24 mouse cellular contexts compared by ENCODE assay signal in genomic region chr5:75604238-75604637, GRCm38 (mm10). TPM values are rescaled to one million over a fixed set of nuclear protein-coding genes. Genes with fewer than 3 reads are reported as not detected.
DNase-seq lines count a peak whose midpoint lies in the region; ATAC-seq and TF ChIP-seq lines count a peak whose summit lies in the region.
"Had no signal": no experiment of that assay in that cellular context is flagged by ENCODE, and none has a peak within 500 bp of the region (broad histone marks: within the 10 kb centered on the region; RNA-seq: fewer than 3 reads in every experiment).

No protein-coding gene starts in this region.

- TF ChIP-seq CTCF in lung, postnatal 0 days (IDR thresholded peaks at IDR 0.05) = no peak
- TF ChIP-seq CTCF in CH12.LX (conservative IDR thresholded peaks at IDR 0.05 in 1 of 2, IDR thresholded peaks at IDR 0.05 in 1 of 2; ENCODE audit: low read depth in 2 of 2, low read length in 2 of 2) = no peak

- no peaks in the 10 kb centered on the region for H3K4me1 ChIP-seq in lung, postnatal 0 days (ENCODE audit: insufficient read depth, low read depth, low read length)
- H3K4me1 ChIP-seq in CH12.LX (ENCODE audit: control insufficient read depth in 1 of 2, insufficient read depth in 2 of 2) = peaks cover 0 to 13% of the 10 kb centered on the region in 2 experiments; a peak in 1 of 4 replicates

- no peaks in the 10 kb centered on the region; the same call in 1 of the 2 replicates for H3K79me2 ChIP-seq in CH12.LX (replicated peaks; ENCODE audit: control insufficient read depth, extremely low read depth, insufficient read depth, poor library complexity, severe bottlenecking)

- no peak for ATAC-seq in lung, postnatal 0 days
- ATAC-seq in common myeloid progenitor, adult 5-6 weeks (replicated peaks; ENCODE audit: low read depth, poor library complexity, severe bottlenecking) = peak; percentile 22; the same call in 1 of the 2 replicates
- ATAC-seq in megakaryocyte progenitor cell, adult 5-6 weeks (replicated peaks; ENCODE audit: poor library complexity) = peak; percentile 15; the same call in 1 of the 2 replicates
- ATAC-seq: activated CD4-positive, CD25-positive, alpha-beta regulatory T cell, adult 4 months; CD4-positive, CD25-positive, alpha-beta regulatory T cell, adult 4 months; forebrain, embryonic 14.5 days; hindbrain, embryonic 16.5 days; inflammation-experienced regulatory T-cells, adult 6 months had no signal

- H3K4me3 ChIP-seq in lung, postnatal 0 days (ENCODE audit: low read depth, low read length) = no peak overlapping the region
- no peak overlapping the region for H3K4me3 ChIP-seq in CH12.LX (replicated peaks in 1 of 3; ENCODE audit: low read depth in 2 of 3, low read length in 2 of 3, poor library complexity in 1 of 3)
- H3K4me3 ChIP-seq: hindbrain, embryonic 13.5 days had no signal

- no peaks in the 10 kb centered on the region for H3K27me3 ChIP-seq in lung, postnatal 0 days (replicated peaks; ENCODE audit: insufficient read depth, low read length)
- no peaks in the 10 kb centered on the region for H3K27me3 ChIP-seq in CH12.LX (replicated peaks)
- H3K27me3 ChIP-seq: hindbrain, embryonic 13.5 days had no signal

- H3K4me2 ChIP-seq in lung, postnatal 0 days (replicated peaks; ENCODE audit: low read depth, low read length) = no peak overlapping the region
- no peak overlapping the region for H3K4me2 ChIP-seq in CH12.LX (ENCODE audit: insufficient read depth, low read depth, poor library complexity, severe bottlenecking)
- H3K4me2 ChIP-seq: heart, embryonic 11.5 days; hindbrain, embryonic 13.5 days had no signal

- TF ChIP-seq RAD21 in CH12.LX (IDR thresholded peaks at IDR 0.05; ENCODE audit: low read depth, low read length) = no peak

- no peaks in the 10 kb centered on the region for H3K36me3 ChIP-seq in lung, postnatal 0 days (ENCODE audit: insufficient read depth, low read length)
- no peaks in the 10 kb centered on the region for H3K36me3 ChIP-seq in CH12.LX (replicated peaks in 1 of 2; ENCODE audit: control insufficient read depth in 1 of 2, insufficient read depth in 1 of 2, low read length in 1 of 2)

- no peaks in the 10 kb centered on the region for H3K9me3 ChIP-seq in lung, postnatal 0 days (ENCODE audit: low read length)
- H3K9me3 ChIP-seq in CH12.LX (replicated peaks; ENCODE audit: low read length) = peaks cover 14% of the 10 kb centered on the region
- H3K9me3 ChIP-seq: hindbrain, embryonic 13.5 days had no signal

- H3K27ac ChIP-seq in lung, postnatal 0 days (ENCODE audit: low read length) = no peak overlapping the region
- H3K27ac ChIP-seq in CH12.LX (ENCODE audit: insufficient read depth, low read depth) = no peak overlapping the region
- H3K27ac ChIP-seq: hindbrain, embryonic 13.5 days had no signal

- H3K9ac ChIP-seq in lung, postnatal 0 days (replicated peaks; ENCODE audit: low read depth) = no peak overlapping the region
- H3K9ac ChIP-seq in CH12.LX (ENCODE audit: insufficient read depth, low read depth) = no peak overlapping the region
- H3K9ac ChIP-seq: hindbrain, embryonic 13.5 days had no signal

- 69% methylated on average over 9 of the region's 9 CpGs for WGBS in lung, postnatal 0 days

- dilution Hi-C loops in CH12.LX (cut with MboI; ENCODE audit: extremely low pct_ligation_motif_present, extremely low pct_unique_long_range_greater_than_20kb, low sequenced_read_pairs) = no loop called here

- TF ChIP-seq EP300 in lung, postnatal 0 days (IDR thresholded peaks at IDR 0.05) = no peak
- TF ChIP-seq EP300 in CH12.LX (IDR thresholded peaks at IDR 0.05; ENCODE audit: low read length) = peak; percentile 35; the same call in 1 of the 2 replicates

- DNase-seq in lung, postnatal 36 days = peak; percentile 17
- no peak for DNase-seq in lung, postnatal 0 days (ENCODE audit: low spot score)
- DNase-seq in CH12.LX (ENCODE audit: extremely low read depth) = peak; percentile 49
- DNase-seq in right cerebral cortex, postnatal 10 days (ENCODE audit: low spot score in 2 of 2) = no peak
- no peak for DNase-seq in frontal cortex, postnatal 36 days (ENCODE audit: low spot score in 2 of 2)
- DNase-seq: adrenal gland, adult 8-10 months; adrenal gland, postnatal 25 days; cerebellum, adult 11-12 months; cerebellum, adult 8-10 months; cerebellum, postnatal 10 days; cerebellum, postnatal 36 days; gastrocnemius, postnatal 10 days; gastrocnemius, postnatal 36 days; heart, adult 11 months had no signal

- TF ChIP-seq POLR2A in CH12.LX (IDR thresholded peaks at IDR 0.05; ENCODE audit: low read depth, low read length) = no peak

- in situ Hi-C loops in CH12.LX (cut with MboI; ENCODE audit: low pct_ligation_motif_present, low pct_unique_long_range_greater_than_20kb, low sequenced_read_pairs) = no loop called here

TF ChIP-seq in CH12.LX, 34 proteins besides CTCF, POLR2A, EP300 and RAD21:
- TF ChIP-seq MXI1 (IDR thresholded peaks at IDR 0.05; ENCODE audit: low read depth, low read length) = no peak

RNA-seq across cellular contexts. Expression of gene Kit, which starts 29.5 kb away (rescaled TPM):
- 30.0 and 36.9 TPM in 2 replicates for polyA plus RNA-seq in lung, postnatal 0 days (2015; fragmentation: Nextera tagmentation; extraction: Ambion mirVana)
- total RNA-seq in CH12.LX (2012; rRNA removed) (0.13 TPM in 1 of 2 replicates, not detected in the other), CH12.LX (2014; rRNA removed) (not detected in 2 replicates)
- 0.37 and 0.64 TPM in 2 replicates for polyA plus RNA-seq in CH12.LX (2012; ENCODE audit: insufficient read length, low read depth)
- 183 and 195 TPM in 2 replicates for total RNA-seq in common myeloid progenitor, adult 5-6 weeks (2017)
- 170 and 204 TPM in 2 replicates for total RNA-seq in megakaryocyte progenitor cell, adult 5-6 weeks (2015)
- 88.1 and 106 TPM in 2 replicates for total RNA-seq in megakaryocyte progenitor cell, adult 5-6 weeks (2017)
- polyA plus RNA-seq: C2C12 had no signal

Comparison
In these comparisons a context has a peak if more than half of its experiments do, and no peak if none do; other contexts are left out.
1. DNase-seq: peak in lung, postnatal 36 days (single experiment) and CH12.LX (single experiment); none in lung, postnatal 0 days (single experiment), right cerebral cortex, postnatal 10 days (0 of 2) and frontal cortex, postnatal 36 days (0 of 2).
2. RNA of gene Kit, which starts 29.5 kb away (total RNA-seq): 88.1 to 204 TPM in megakaryocyte progenitor cell, adult 5-6 weeks and 183 to 195 TPM in common myeloid progenitor, adult 5-6 weeks; 0.13 TPM in CH12.LX; every median in the first group is over 10 times any median in the second.